Comparison of ENCODE assay signal across 9 mouse cellular contexts in the genomic region with DNA sequence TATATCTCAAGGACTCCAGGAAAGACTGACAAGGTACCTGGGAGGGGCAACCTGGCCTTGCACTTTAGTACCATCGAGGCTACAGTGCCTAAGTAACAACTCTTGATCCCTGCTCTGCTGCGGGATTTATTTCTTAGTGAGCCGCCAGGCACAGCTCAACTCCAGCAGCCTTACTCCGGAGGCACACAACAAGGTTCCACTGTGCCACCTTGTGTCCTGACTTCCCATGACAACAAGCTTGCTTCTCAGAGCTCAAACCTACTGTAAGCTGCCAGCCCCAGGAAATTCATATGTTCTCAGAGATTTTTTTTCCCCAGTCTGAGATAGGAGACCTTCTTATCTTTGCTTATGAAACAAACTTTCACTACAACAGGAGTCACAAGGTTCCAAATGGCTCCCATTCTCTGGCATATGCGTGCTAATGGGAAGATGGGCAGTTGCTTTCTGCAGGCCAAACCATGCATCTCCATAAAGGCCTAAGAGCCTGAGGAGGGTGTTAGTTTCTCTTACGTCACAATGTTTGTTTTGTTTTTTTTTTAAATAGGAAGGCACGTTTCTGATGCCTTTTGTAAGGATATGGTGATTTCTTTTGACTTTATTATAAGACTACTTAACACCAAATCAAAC.
DNase-seq lines count a peak whose midpoint lies in the region; ATAC-seq and TF ChIP-seq lines count a peak whose summit lies in the region.
"Had no signal": no experiment of that assay in that cellular context is flagged by ENCODE, and none has a peak within 500 bp of the region (broad histone marks: within the 10 kb centered on the region; RNA-seq: fewer than 3 reads in every experiment).

No protein-coding gene starts in this region.

- H3K4me1 ChIP-seq in heart, embryonic 12.5 days (replicated peaks): peaks cover 26% of the 10 kb centered on the region
- H3K4me1 ChIP-seq: liver, embryonic 13.5 days had no signal

- intact Hi-C loops in left cerebral cortex, adult 2 months (cut with DNase I): no loop called here

- no peak overlapping the region for H3K4me2 ChIP-seq in heart, embryonic 12.5 days
- H3K4me2 ChIP-seq: liver, embryonic 13.5 days had no signal

- H3K27me3 ChIP-seq in heart, embryonic 12.5 days (replicated peaks): no peaks in the 10 kb centered on the region
- H3K27me3 ChIP-seq: liver, embryonic 13.5 days had no signal

- TF ChIP-seq CTCF in left cerebral cortex, adult 2 months (IDR thresholded peaks at IDR 0.05): peak; percentile 42

- no peaks in the 10 kb centered on the region for H3K36me3 ChIP-seq in heart, embryonic 12.5 days
- H3K36me3 ChIP-seq: liver, embryonic 13.5 days had no signal

- ATAC-seq in heart, embryonic 12.5 days (ENCODE audit: insufficient number of reproducible peaks, low FRiP score): peak; percentile 51; the same call in 1 of the 2 replicates
- ATAC-seq in CD4-positive, CD25-positive, alpha-beta regulatory T cell, adult 4 months: no peak
- ATAC-seq in inflammation-experienced regulatory T-cells, adult 6 months: no peak

- H3K27ac ChIP-seq in left cerebral cortex, adult 2 months: no peak overlapping the region
- H3K27ac ChIP-seq in heart, embryonic 12.5 days (ENCODE audit: poor library complexity, severe bottlenecking): no peak overlapping the region
- H3K27ac ChIP-seq: liver, embryonic 13.5 days had no signal

- H3K9me3 ChIP-seq in heart, embryonic 12.5 days (replicated peaks): no peaks in the 10 kb centered on the region
- H3K9me3 ChIP-seq: liver, embryonic 13.5 days had no signal

- 30% methylated on average over 7 of the region's 7 CpGs for WGBS in heart, embryonic 12.5 days

- H3K9ac ChIP-seq in heart, embryonic 12.5 days: no peak overlapping the region
- H3K9ac ChIP-seq: liver, embryonic 13.5 days had no signal

- peak; percentile 62 for DNase-seq in embryo, embryonic 10 days (ENCODE audit: low spot score)
- DNase-seq in embryo, embryonic 9.5 days (ENCODE audit: extremely low spot score): no peak
- no peak for DNase-seq in left cerebral cortex, adult 2 months (ENCODE audit: extremely low spot score in 1 of 2, low spot score in 2 of 2)
- no peak for DNase-seq in left cerebral cortex, adult 11 months (ENCODE audit: low spot score)
- peak; percentile 60 for DNase-seq in ES-CJ7 (ENCODE audit: low read depth, low spot score)
- DNase-seq: liver, embryonic 13.5 days had no signal

- no peak overlapping the region for H3K4me3 ChIP-seq in left cerebral cortex, adult 2 months
- no peak overlapping the region for H3K4me3 ChIP-seq in heart, embryonic 12.5 days
- H3K4me3 ChIP-seq: liver, embryonic 13.5 days had no signal

Comparison
In these comparisons a context has a peak if more than half of its experiments do, and no peak if none do; other contexts are left out.
1. DNase-seq: peak in embryo, embryonic 10 days (single experiment) and ES-CJ7 (single experiment); none in embryo, embryonic 9.5 days (single experiment), left cerebral cortex, adult 2 months (0 of 2) and left cerebral cortex, adult 11 months (single experiment).